Mouse (Mus musculus) liver, embryonic 14.5 days (tissue): ENCODE measurements at regions not wholly inside any gene's neighbourhood (a gene's known extent, or its start where the extent isn't known, plus 50 kb on each side); places are given as distances from the start of the nearest gene placed in this dataset.

ENCODE experiments used
- CTCF ChIP-seq: IDR thresholded peaks from 2 replicates; pipeline ENCODE4 v1.5.1; 2016; ENCODE audit warnings: antibody characterized with exemption, low read depth, control low read depth
- EP300 ChIP-seq: IDR thresholded peaks from 2 replicates; pipeline ENCODE4 v1.6.1; 2016; ENCODE audit warnings: antibody characterized with exemption, low read depth

GRCm38 (mm10) chr11:82573126-82573525 is 184.4 kb downstream of the Tmem132e start:
- TF ChIP-seq CTCF (no peak), EP300 (no peak)
